Mouse (Mus musculus) embryo, embryonic 10.5 days (tissue): Measurements from ENCODE around the gene Hvcn1.

ENCODE experiments used
- DNase-seq: peaks from one replicate; pipeline ENCODE4 v3.0.0-alpha.2; 2015; ENCODE audit warnings: low spot score

Hvcn1 gene

GRCm38 (mm10) chr5:122267136-122267535, 60.5 kb downstream of the Hvcn1 start:
- DNase-seq, result no peak

- DNase-seq, result peak; percentile 77
These were observed 61.3 kb downstream of the Hvcn1 start for GRCm38 (mm10) chr5:122267899-122268298.

- DNase-seq, result no peak
These were observed 62.4 kb downstream of the Hvcn1 start for GRCm38 (mm10) chr5:122268858-122269604.

GRCm38 (mm10) chr5:122272821-122273220, 66.2 kb downstream of the Hvcn1 start:
- DNase-seq, result no peak

- peak; percentile 53 for DNase-seq
These were observed 68.2 kb downstream of the Hvcn1 start for GRCm38 (mm10) chr5:122274785-122275184.

- DNase-seq, result no peak
These were observed 72.3 kb downstream of the Hvcn1 start for GRCm38 (mm10) chr5:122278946-122279345.

- no peak for DNase-seq
These were observed 73.3 kb downstream of the Hvcn1 start for GRCm38 (mm10) chr5:122279799-122280421.

GRCm38 (mm10) chr5:122280422-122280826, 73.8 kb downstream of the Hvcn1 start:
- no peak for DNase-seq

- no peak for DNase-seq
These were observed 74.3 kb downstream of the Hvcn1 start for GRCm38 (mm10) chr5:122280827-122281462.

- DNase-seq, result no peak
These were observed 77.2 kb downstream of the Hvcn1 start for GRCm38 (mm10) chr5:122283828-122284182.

- DNase-seq, result peak; percentile 96
These were observed 77.8 kb downstream of the Hvcn1 start, which contains the start of gene Pptc7 for GRCm38 (mm10) chr5:122284183-122285028. Pptc7 (plus strand) TSS chr5:122284365.

- peak; percentile 60 for DNase-seq
These were observed 78.6 kb downstream of the Hvcn1 start for GRCm38 (mm10) chr5:122285029-122285766.

- DNase-seq, result no peak
These were observed 79.2 kb downstream of the Hvcn1 start for GRCm38 (mm10) chr5:122285767-122286150.

GRCm38 (mm10) chr5:122286191-122286590, 79.6 kb downstream of the Hvcn1 start:
- no peak for DNase-seq

- DNase-seq, result no peak
These were observed 80.4 kb downstream of the Hvcn1 start for GRCm38 (mm10) chr5:122287026-122287425.

GRCm38 (mm10) chr5:122288147-122288811, 81.7 kb downstream of the Hvcn1 start:
- no peak for DNase-seq

- no peak for DNase-seq
These were observed 84.5 kb downstream of the Hvcn1 start for GRCm38 (mm10) chr5:122291149-122291548.
